Mouse (Mus musculus): ENCODE measurements around the gene Dcaf15. TPM values are rescaled to one million over a fixed set of nuclear protein-coding genes. Genes with fewer than 3 reads are reported as not detected.

The Dcaf15 gene
- polyA plus RNA-seq (2012; rRNA removed) (16.8 and 17.1 TPM in 2 replicates), polyA plus RNA-seq (2014; fragmentation: Nextera tagmentation; extraction: Ambion mirVana) (2.5 and 3.2 TPM in 2 replicates)

GRCm38 (mm10) chr8:84104697-84105609 lies at the start of gene Dcaf15:
Gene Dcaf15 (minus strand): TSS chr8:84104768.
- H3K4me3 ChIP-seq (ENCODE audit: insufficient read depth in 1 of 2, low read depth in 2 of 2, low read length in 2 of 2): peak within 1 kb of the TSS; percentile 79 to 94
- H3K9me3 ChIP-seq (ENCODE audit: control insufficient read depth, low read length): no peaks in the 10 kb centered on the region
- TF ChIP-seq CTCF (IDR thresholded peaks at IDR 0.05; ENCODE audit: low read depth) (0 out of 2 replicates have a peak, but pooled peaks have one; percentile 6), EP300 (IDR thresholded peaks at IDR 0.05; ENCODE audit: low read depth) (no peak)
- H3K4me2 ChIP-seq (ENCODE audit: low read depth): peak within 1 kb of the TSS; percentile 90
- H3K27me3 ChIP-seq (ENCODE audit: control insufficient read depth, insufficient read depth, low read length): no peaks in the 10 kb centered on the region
- H3K9ac ChIP-seq (replicated peaks): peak within 1 kb of the TSS; percentile 82
- peak; percentile 95 for ATAC-seq (ENCODE audit: insufficient read depth)
- H3K27ac ChIP-seq: no peak within 1 kb of the TSS
- DNase-seq (ENCODE audit: low read depth in 3 of 3, low spot score in 3 of 3): peak; percentile 99
- H3K36me3 ChIP-seq (replicated peaks; ENCODE audit: control insufficient read depth, insufficient read depth, low read depth): no peaks in the 10 kb centered on the region
- peaks cover 6 to 14% of the 10 kb centered on the region in 2 experiments for H3K4me1 ChIP-seq (replicated peaks; ENCODE audit: control insufficient read depth in 2 of 2, insufficient read depth in 2 of 2, low read length in 1 of 2)
- 9% methylated on average over 42 of the region's 42 CpGs for WGBS (ENCODE audit: insufficient replicate concordance)

DNA sequence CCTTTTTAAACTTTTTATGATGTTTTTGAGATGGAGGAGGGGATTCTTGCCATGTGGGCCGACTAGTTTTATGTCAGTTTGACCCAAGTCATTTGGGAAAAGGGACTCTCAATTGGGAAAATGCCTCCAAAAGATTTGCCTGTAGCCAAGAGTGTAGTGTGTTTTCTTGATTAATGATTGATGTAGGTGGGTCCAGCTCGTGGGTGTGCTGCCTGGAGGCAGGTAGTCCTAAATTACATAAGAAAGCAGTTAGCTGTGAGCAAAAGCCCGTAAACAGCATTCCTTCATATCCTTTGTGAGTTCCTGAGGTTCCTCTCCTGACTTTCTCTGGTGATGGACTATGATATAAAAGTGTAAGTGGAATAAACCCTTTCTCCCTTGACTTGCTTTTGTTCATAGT lies 44.6 kb upstream of the Dcaf15 start:
- H3K4me2 ChIP-seq (ENCODE audit: low read depth): no peak overlapping the region
- DNase-seq (ENCODE audit: low read depth in 3 of 3, low spot score in 3 of 3): no peak
- no peaks in the 10 kb centered on the region for H3K9me3 ChIP-seq (ENCODE audit: control insufficient read depth, low read length)
- no peaks in the 10 kb centered on the region for H3K36me3 ChIP-seq (replicated peaks; ENCODE audit: control insufficient read depth, insufficient read depth, low read depth)
- H3K4me3 ChIP-seq (ENCODE audit: insufficient read depth in 1 of 2, low read depth in 2 of 2, low read length in 2 of 2): no peak overlapping the region
- no peaks in the 10 kb centered on the region for H3K27me3 ChIP-seq (ENCODE audit: control insufficient read depth, insufficient read depth, low read length)
- no peak overlapping the region for H3K27ac ChIP-seq
- H3K9ac ChIP-seq (replicated peaks): no peak overlapping the region
- whole genome bisulfite sequencing (ENCODE audit: insufficient replicate concordance): 55% methylated on average over 3 of the region's 3 CpGs
- peaks cover 6 to 11% of the 10 kb centered on the region in 2 experiments for H3K4me1 ChIP-seq (replicated peaks; ENCODE audit: control insufficient read depth in 2 of 2, insufficient read depth in 2 of 2, low read length in 1 of 2)
- TF ChIP-seq EP300 (IDR thresholded peaks at IDR 0.05; ENCODE audit: low read depth) (no peak), CTCF (IDR thresholded peaks at IDR 0.05; ENCODE audit: low read depth) (no peak)
- no peak for ATAC-seq (ENCODE audit: insufficient read depth)

GRCm38 (mm10) chr8:84148531-84148850 lies 43.9 kb upstream of the Dcaf15 start:
- Histone ChIP-seq H3K27ac (no peak overlapping the region), H3K9me3 (ENCODE audit: control insufficient read depth, low read length) (no peaks in the 10 kb centered on the region), H3K36me3 (replicated peaks; ENCODE audit: control insufficient read depth, insufficient read depth, low read depth) (no peaks in the 10 kb centered on the region; the same call in 1 of the 2 replicates), H3K4me3 (ENCODE audit: insufficient read depth in 1 of 2, low read depth in 2 of 2, low read length in 2 of 2) (no peak overlapping the region), H3K27me3 (ENCODE audit: control insufficient read depth, insufficient read depth, low read length) (no peaks in the 10 kb centered on the region), H3K4me1 (replicated peaks; ENCODE audit: control insufficient read depth in 2 of 2, insufficient read depth in 2 of 2, low read length in 1 of 2) (peaks cover 6 to 11% of the 10 kb centered on the region in 2 experiments), H3K4me2 (ENCODE audit: low read depth) (no peak overlapping the region), H3K9ac (replicated peaks) (no peak overlapping the region)
- WGBS (ENCODE audit: insufficient replicate concordance): 81% methylated on average over 5 of the region's 5 CpGs
- DNase-seq (ENCODE audit: low read depth in 3 of 3, low spot score in 3 of 3) (no peak), ATAC-seq (ENCODE audit: insufficient read depth) (no peak)
- TF ChIP-seq EP300 (IDR thresholded peaks at IDR 0.05; ENCODE audit: low read depth): no peak
- no peak for TF ChIP-seq CTCF (IDR thresholded peaks at IDR 0.05; ENCODE audit: low read depth)

DNA sequence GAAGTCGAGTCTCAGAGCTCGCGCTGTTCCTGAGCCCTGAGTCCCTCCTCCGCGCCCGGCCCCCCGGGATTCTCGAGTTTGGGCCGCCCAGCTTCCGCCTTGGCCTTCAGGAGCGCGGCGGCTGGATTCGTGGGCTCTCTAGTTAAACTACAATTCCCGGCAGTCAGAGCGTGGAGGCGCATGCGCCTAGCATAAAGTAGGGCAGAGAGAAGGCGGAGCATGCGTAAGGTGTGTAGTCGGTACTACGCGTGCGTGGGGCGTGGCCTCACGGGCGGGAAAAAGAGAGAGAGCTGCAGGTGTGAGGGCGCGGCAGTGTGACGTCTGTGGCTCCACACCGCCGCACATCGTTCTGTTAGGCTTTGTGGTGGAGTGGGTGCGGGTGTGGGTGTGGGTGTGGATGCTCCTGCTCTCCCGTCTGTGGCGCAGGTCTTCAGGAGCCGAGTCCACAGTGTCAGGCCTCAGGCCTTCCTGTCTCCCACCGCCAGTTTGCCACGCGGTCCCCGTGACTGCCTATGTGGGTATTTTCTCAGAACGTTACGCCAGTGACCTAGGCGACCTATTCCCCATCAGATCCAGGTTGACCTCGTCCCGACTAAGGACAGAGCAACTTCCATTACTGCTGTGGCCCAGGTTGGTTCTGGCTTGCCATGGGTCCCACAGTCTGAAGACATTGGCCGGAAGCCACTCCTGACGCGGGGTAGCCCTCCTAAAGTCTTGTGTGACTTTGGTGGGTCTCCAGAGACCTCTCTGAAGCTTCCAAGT lies 43.4 kb upstream of the Dcaf15 start, which contains the start of the genes Cc2d1a and 4930432K21Rik:
Cc2d1a (minus strand) TSS at position 168 of the 762 bp plus-strand sequence.
4930432K21Rik (plus strand) TSS at position 257 of the 762 bp plus-strand sequence.
- WGBS (ENCODE audit: insufficient replicate concordance): 16% methylated on average over 49 of the region's 49 CpGs

More for the DNA sequence above, 43.4 kb upstream of the Dcaf15 start, which contains the start of the genes Cc2d1a and 4930432K21Rik:
- H3K27ac ChIP-seq: no peak within 1 kb of the TSS
- peak; percentile 90 for ATAC-seq (ENCODE audit: insufficient read depth)
- TF ChIP-seq EP300 (IDR thresholded peaks at IDR 0.05; ENCODE audit: low read depth) (no peak), CTCF (IDR thresholded peaks at IDR 0.05; ENCODE audit: low read depth) (no peak)
- peaks cover 3% of the 10 kb centered on the region for H3K36me3 ChIP-seq (replicated peaks; ENCODE audit: control insufficient read depth, insufficient read depth, low read depth)
- H3K4me3 ChIP-seq (ENCODE audit: insufficient read depth in 1 of 2, low read depth in 2 of 2, low read length in 2 of 2): peak within 1 kb of the TSS; percentile 56 to 73
- no peaks in the 10 kb centered on the region for H3K27me3 ChIP-seq (ENCODE audit: control insufficient read depth, insufficient read depth, low read length)
- H3K9me3 ChIP-seq (ENCODE audit: control insufficient read depth, low read length): no peaks in the 10 kb centered on the region
- H3K9ac ChIP-seq (replicated peaks): peak within 1 kb of the TSS; percentile 78
- DNase-seq (ENCODE audit: low read depth in 3 of 3, low spot score in 3 of 3): peak; percentile 87 to 90 (median 89)
- peaks cover 6 to 11% of the 10 kb centered on the region in 2 experiments for H3K4me1 ChIP-seq (replicated peaks; ENCODE audit: control insufficient read depth in 2 of 2, insufficient read depth in 2 of 2, low read length in 1 of 2)
- H3K4me2 ChIP-seq (ENCODE audit: low read depth): peak within 1 kb of the TSS; percentile 94
